ENCODE assay signal across 8 mouse cellular contexts in genomic region chrX:152144742-152145214, GRCm38 (mm10). TPM values are rescaled to one million over a fixed set of nuclear protein-coding genes. Genes with fewer than 3 reads are reported as not detected.
A peak's percentile ranks its signal among the peaks of the same experiment; 100 is the strongest.
DNase-seq lines count a peak whose midpoint lies in the region; ATAC-seq and TF ChIP-seq lines count a peak whose summit lies in the region.

No protein-coding gene starts in this region.

- no peaks in the 10 kb centered on the region for H3K36me3 ChIP-seq in heart, embryonic 16.5 days (ENCODE audit: control insufficient read depth, insufficient read depth)
- H3K36me3 ChIP-seq in liver, embryonic 13.5 days = no peaks in the 10 kb centered on the region
- no peaks in the 10 kb centered on the region for H3K36me3 ChIP-seq in small intestine, adult 2 months (ENCODE audit: control insufficient read depth, insufficient read depth, low read length)

- H3K4me1 ChIP-seq in heart, embryonic 16.5 days (ENCODE audit: control insufficient read depth, insufficient read depth, low read length) = peaks cover 22% of the 10 kb centered on the region
- no peaks in the 10 kb centered on the region for H3K4me1 ChIP-seq in liver, embryonic 13.5 days (replicated peaks)
- peaks cover 2% of the 10 kb centered on the region; the same call in 1 of the 2 replicates for H3K4me1 ChIP-seq in small intestine, adult 2 months (ENCODE audit: control insufficient read depth, insufficient read depth, insufficient read length, low read length)

- peak; percentile 53 for DNase-seq in cerebellum, adult 11-12 months
- peak; percentile 2 for DNase-seq in thymus, postnatal 14 days
- no peak for DNase-seq in thymus, adult 18-20 months
- DNase-seq in liver, embryonic 13.5 days = no peak
- no peak for DNase-seq in right cerebral cortex, adult 18-20 months

- no peak for TF ChIP-seq POLR2A in small intestine, adult 2 months (IDR thresholded peaks at IDR 0.05; ENCODE audit: low read depth, low read length)

- peak overlapping the region; percentile 73 for H3K4me3 ChIP-seq in heart, embryonic 16.5 days (ENCODE audit: low read length)
- H3K4me3 ChIP-seq in liver, embryonic 13.5 days (replicated peaks) = peak overlapping the region; percentile 54
- peak overlapping the region; percentile 94 for H3K4me3 ChIP-seq in small intestine, adult 2 months (ENCODE audit: low read depth, low read length)

- H3K9me3 ChIP-seq in heart, embryonic 16.5 days (replicated peaks; ENCODE audit: control insufficient read depth, low read length) = no peaks in the 10 kb centered on the region
- no peaks in the 10 kb centered on the region for H3K9me3 ChIP-seq in liver, embryonic 13.5 days (replicated peaks)

- TF ChIP-seq CTCF in small intestine, adult 2 months (IDR thresholded peaks at IDR 0.05; ENCODE audit: extremely low read depth, insufficient read length, insufficient replicate concordance, low read depth, low read length) = no peak

- H3K4me2 ChIP-seq in heart, embryonic 16.5 days (ENCODE audit: low read depth, low read length) = peak overlapping the region; percentile 81
- H3K4me2 ChIP-seq in liver, embryonic 13.5 days = peak overlapping the region; percentile 63

- H3K27me3 ChIP-seq in heart, embryonic 16.5 days (ENCODE audit: control insufficient read depth, insufficient read depth, low read length) = peaks cover 41% of the 10 kb centered on the region
- H3K27me3 ChIP-seq in liver, embryonic 13.5 days = peaks cover 51% of the 10 kb centered on the region
- no peaks in the 10 kb centered on the region for H3K27me3 ChIP-seq in small intestine, adult 2 months (ENCODE audit: control insufficient read depth, insufficient read depth, low read length)

- peak overlapping the region; percentile 77 for H3K9ac ChIP-seq in heart, embryonic 16.5 days (ENCODE audit: low read length)
- H3K9ac ChIP-seq in liver, embryonic 13.5 days = no peak overlapping the region

- no peak for ATAC-seq in cerebellum, adult (ENCODE audit: insufficient number of reproducible peaks, low FRiP score, low TSS enrichment)
- no peak for ATAC-seq in heart, embryonic 16.5 days (replicated peaks; ENCODE audit: extremely low read depth, insufficient read depth, low FRiP score)
- ATAC-seq in liver, embryonic 13.5 days (ENCODE audit: low read depth) = no peak

- WGBS in heart, embryonic 16.5 days = 11% methylated on average over 42 of the region's 42 CpGs
- 19% methylated on average over 42 of the region's 42 CpGs for WGBS in liver, embryonic 13.5 days (ENCODE audit: insufficient replicate concordance)
- WGBS in small intestine, adult 2 months = 14% methylated on average over 42 of the region's 42 CpGs

- no peak overlapping the region for H3K27ac ChIP-seq in heart, embryonic 16.5 days (ENCODE audit: low read length)
- H3K27ac ChIP-seq in liver, embryonic 13.5 days = no peak overlapping the region
- no peak overlapping the region for H3K27ac ChIP-seq in small intestine, adult 2 months (ENCODE audit: insufficient read depth, low read depth, low read length)

RNA-seq across cellular contexts. Expression of gene Iqsec2, which starts 0.7 kb away (rescaled TPM):
- polyA plus RNA-seq in heart, embryonic 16.5 days (2015; fragmentation: Nextera tagmentation; extraction: Ambion mirVana) = 41.7 and 49.4 TPM in 2 replicates
- 0.51 and 0.60 TPM in 2 replicates for polyA plus RNA-seq in liver, embryonic 13.5 days (2015; fragmentation: Nextera tagmentation; extraction: Ambion mirVana)
- polyA plus RNA-seq in small intestine, adult 2 months (2012; rRNA removed) = 9.2 and 16.1 TPM in 2 replicates

Comparison
In these comparisons a context has a peak if more than half of its experiments do, and no peak if none do; other contexts are left out.
1. DNase-seq: peak in cerebellum, adult 11-12 months (single experiment) and thymus, postnatal 14 days (single experiment); none in thymus, adult 18-20 months (0 of 2), liver, embryonic 13.5 days (single experiment) and right cerebral cortex, adult 18-20 months (single experiment).
2. Peak in every context shown above with its lines, with median percentiles within 50 percentile points of each other: H3K4me3 ChIP-seq.